Mouse (Mus musculus) liver, postnatal 0 days (tissue): ENCODE measurements at regions not wholly inside any gene's neighbourhood (a gene's known extent, or its start where the extent isn't known, plus 50 kb on each side); places are given as distances from the start of the nearest gene placed in this dataset.

Experiments
- CTCF ChIP-seq: sonication (generic); IDR thresholded peaks from 2 replicates; pipeline ENCODE4 v1.5.1; 2016; ENCODE audit warnings: antibody characterized with exemption, low read depth
- EP300 ChIP-seq: IDR thresholded peaks from 2 replicates; pipeline ENCODE4 v1.6.1; 2016; ENCODE audit warnings: antibody characterized with exemption, low read depth, mild to moderate bottlenecking

DNA sequence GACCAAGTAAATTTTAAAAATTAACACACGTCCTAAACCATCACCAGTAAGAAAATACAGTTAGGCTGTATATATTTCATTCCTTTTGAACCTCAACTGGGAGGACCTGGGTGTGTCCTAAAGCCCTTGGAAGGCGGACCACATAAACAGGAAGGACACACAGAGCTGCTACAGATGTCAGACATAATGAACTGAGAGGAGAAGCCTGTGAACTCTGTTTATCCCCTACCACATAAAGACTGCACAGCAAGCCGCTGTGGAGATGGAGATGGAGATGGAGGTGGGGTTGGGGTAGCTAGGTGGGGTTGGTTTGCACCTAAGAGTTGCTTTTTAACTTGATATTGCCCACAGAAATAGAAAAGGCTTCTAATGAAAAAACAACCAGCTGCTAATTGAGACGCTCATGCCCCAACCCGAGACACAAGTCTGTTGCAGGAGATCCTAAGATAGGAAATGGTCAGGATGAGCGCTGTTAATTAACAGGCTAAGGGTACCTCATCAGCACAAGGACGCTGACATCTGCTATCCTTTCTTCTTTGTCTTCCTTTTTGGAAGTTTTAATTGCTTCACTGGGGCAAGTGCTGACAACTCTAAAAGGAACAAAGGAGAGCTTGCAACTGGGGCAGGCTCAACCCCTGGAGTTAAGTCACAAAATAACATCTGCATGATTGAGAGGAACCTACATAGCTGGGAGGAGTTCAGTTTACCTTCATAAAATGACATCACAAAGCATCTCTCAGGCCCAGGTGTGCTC lies 119.3 kb upstream of the Lyplal1 start:
- TF ChIP-seq EP300: no peak
- TF ChIP-seq CTCF: no peak
